Mouse (Mus musculus): Measurements from ENCODE around the gene Mbnl2. TPM values are rescaled to one million over a fixed set of nuclear protein-coding genes. Genes with fewer than 3 reads are reported as not detected.
A peak's percentile ranks its signal among the peaks of the same experiment; 100 is the strongest.

Mbnl2 gene
- polyA plus RNA-seq, 1 experiment = 24.6 TPM

DNA sequence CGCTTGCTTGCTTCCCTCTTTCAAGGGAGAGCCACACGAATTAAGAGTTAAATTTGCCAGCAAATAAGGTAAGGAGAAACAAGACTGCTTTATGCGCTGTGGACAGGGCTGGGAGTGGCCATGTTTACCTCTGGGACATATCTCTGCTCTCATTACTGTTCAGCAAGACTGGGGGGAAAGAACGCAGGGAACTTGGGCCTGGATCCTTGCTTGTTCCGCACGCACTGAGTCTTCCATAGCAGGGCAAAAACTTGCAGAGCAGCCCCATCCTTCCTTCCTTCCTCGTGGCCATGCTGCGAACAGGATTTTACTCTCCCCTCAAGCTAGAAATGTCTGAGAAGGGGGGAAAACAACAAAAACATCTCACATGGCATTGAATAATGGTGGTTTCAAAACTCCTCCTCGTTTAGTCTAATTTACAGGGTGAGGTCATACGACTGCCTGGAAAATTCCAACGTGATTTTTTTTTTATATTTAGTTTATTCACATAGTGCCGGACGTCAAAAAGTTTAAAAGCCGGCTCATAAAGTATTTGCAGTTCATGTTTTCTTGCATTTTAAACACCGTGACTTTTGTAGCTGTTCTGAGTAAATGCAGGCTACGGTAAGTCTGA lies 21.8 kb downstream of the Mbnl2 start:
- TF ChIP-seq POLR2A (IDR thresholded peaks at IDR 0.05; ENCODE audit: borderline replicate concordance, control insufficient read depth, low read depth, low read length) = no peak
- TF ChIP-seq CTCF (IDR thresholded peaks at IDR 0.05; ENCODE audit: control insufficient read depth, insufficient read depth, low read length) = no peak
- Histone ChIP-seq H3K27ac (ENCODE audit: control insufficient read depth, insufficient read depth, low read depth, low read length, poor library complexity) (no peak overlapping the region), H3K4me1 (ENCODE audit: control insufficient read depth, insufficient read depth, low read length) (peaks cover 1% of the 10 kb centered on the region; the same call in 1 of the 2 replicates), H3K4me3 (replicated peaks; ENCODE audit: control insufficient read depth, low read depth, low read length) (no peak overlapping the region)
- WGBS = 65% methylated on average over 16 of the region's 16 CpGs

DNA sequence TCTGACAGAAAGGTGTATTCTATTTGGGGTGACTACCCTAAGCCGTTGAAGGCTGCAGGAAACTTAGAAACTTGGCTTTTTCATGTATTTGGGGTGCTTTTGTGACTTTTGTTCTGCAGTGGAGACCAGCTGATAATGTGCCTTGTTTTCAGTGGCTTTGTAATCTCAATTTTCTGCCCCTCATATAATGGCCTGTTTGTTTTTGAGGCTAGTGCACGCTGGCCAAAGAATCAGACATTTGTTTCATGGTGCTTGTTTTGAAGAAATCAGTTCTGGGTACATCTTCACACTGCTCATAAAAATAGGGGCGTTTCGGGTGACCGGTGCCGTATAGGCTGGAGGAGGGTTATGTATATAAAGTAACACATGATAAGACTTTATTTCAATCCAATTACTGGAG lies 22.4 kb downstream of the Mbnl2 start:
- peaks cover 1% of the 10 kb centered on the region; the same call in 1 of the 2 replicates for H3K4me1 ChIP-seq (ENCODE audit: control insufficient read depth, insufficient read depth, low read length)
- 82% methylated on average over 6 of the region's 6 CpGs for WGBS
- no peak overlapping the region for H3K27ac ChIP-seq (ENCODE audit: control insufficient read depth, insufficient read depth, low read depth, low read length, poor library complexity)
- H3K4me3 ChIP-seq (replicated peaks; ENCODE audit: control insufficient read depth, low read depth, low read length) = no peak overlapping the region
- TF ChIP-seq CTCF (IDR thresholded peaks at IDR 0.05; ENCODE audit: control insufficient read depth, insufficient read depth, low read length) (no peak), POLR2A (IDR thresholded peaks at IDR 0.05; ENCODE audit: borderline replicate concordance, control insufficient read depth, low read depth, low read length) (no peak)

DNA sequence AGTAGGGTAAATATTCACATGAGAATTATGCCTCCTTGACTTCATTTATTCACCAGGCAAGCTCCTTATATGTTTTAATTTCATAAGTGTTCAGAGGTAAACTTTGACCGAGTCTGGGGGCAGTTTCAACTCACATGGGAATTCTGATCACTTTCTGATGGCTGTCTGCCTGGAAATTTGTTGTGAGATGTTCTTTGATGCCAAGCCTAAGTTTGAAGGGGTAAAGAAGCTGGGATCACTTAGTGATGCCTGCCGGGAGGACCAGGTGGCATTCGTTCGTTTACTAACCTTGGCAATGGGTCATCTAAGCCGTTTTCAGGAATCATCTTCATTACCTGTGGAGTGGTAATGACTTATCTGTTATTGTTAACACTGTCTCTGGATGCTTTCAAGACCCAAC lies 23.0 kb downstream of the Mbnl2 start:
- 83% methylated on average over 5 of the region's 5 CpGs for WGBS
- H3K4me1 ChIP-seq (ENCODE audit: control insufficient read depth, insufficient read depth, low read length) = peaks cover 1% of the 10 kb centered on the region; the same call in 1 of the 2 replicates
- no peak overlapping the region for H3K4me3 ChIP-seq (replicated peaks; ENCODE audit: control insufficient read depth, low read depth, low read length)
- no peak for TF ChIP-seq CTCF (IDR thresholded peaks at IDR 0.05; ENCODE audit: control insufficient read depth, insufficient read depth, low read length)
- no peak for TF ChIP-seq POLR2A (IDR thresholded peaks at IDR 0.05; ENCODE audit: borderline replicate concordance, control insufficient read depth, low read depth, low read length)
- H3K27ac ChIP-seq (ENCODE audit: control insufficient read depth, insufficient read depth, low read depth, low read length, poor library complexity) = no peak overlapping the region

DNA sequence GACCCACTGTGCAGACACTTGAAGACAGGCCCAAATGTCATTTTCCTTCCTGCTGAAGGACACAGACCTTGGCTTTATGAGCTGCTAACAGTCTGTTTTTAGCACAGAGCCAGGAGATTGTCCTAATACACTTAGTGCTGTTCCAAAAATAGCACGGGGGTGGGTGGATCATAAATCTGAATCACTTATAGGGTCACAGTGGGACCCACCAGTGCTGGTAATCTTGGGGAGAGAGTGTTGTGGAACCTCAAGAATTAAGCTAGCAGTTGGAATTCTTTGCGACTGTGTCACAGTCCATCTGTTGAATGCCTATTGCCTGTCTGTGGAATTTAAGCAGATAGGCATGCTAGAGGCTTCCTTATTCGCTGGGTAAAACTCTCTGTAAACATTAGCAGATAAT lies 24.2 kb downstream of the Mbnl2 start:
- TF ChIP-seq POLR2A (IDR thresholded peaks at IDR 0.05; ENCODE audit: borderline replicate concordance, control insufficient read depth, low read depth, low read length) = no peak
- no peak for TF ChIP-seq CTCF (IDR thresholded peaks at IDR 0.05; ENCODE audit: control insufficient read depth, insufficient read depth, low read length)
- Histone ChIP-seq H3K27ac (ENCODE audit: control insufficient read depth, insufficient read depth, low read depth, low read length, poor library complexity) (no peak overlapping the region), H3K4me3 (replicated peaks; ENCODE audit: control insufficient read depth, low read depth, low read length) (no peak overlapping the region), H3K4me1 (ENCODE audit: control insufficient read depth, insufficient read depth, low read length) (peaks cover 1% of the 10 kb centered on the region; the same call in 1 of the 2 replicates)
- WGBS = 61% methylated on average over 3 of the region's 3 CpGs

DNA sequence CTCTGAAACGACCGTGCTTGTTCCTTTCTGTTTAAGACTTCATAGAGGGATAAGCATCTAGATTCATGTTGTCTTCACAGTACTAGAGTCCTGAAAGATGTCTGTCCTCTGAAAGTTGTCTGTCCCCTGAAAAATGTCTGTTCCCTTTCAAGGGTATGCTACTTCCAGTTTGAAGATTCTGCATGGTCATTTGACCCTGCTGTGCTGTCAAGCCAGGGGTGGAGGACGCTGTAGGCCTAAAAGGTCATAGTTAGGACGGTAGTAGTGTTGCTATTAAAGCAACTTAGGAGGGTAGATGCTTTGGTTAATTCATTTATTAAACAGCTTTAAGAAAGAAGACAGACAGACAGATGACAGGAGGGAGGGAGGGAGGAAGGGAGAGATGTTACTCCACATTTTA lies 24.7 kb downstream of the Mbnl2 start:
- WGBS = 62% methylated on average over 4 of the region's 4 CpGs
- H3K4me1 ChIP-seq (ENCODE audit: control insufficient read depth, insufficient read depth, low read length) = peaks cover 1% of the 10 kb centered on the region; the same call in 1 of the 2 replicates
- no peak overlapping the region for H3K4me3 ChIP-seq (replicated peaks; ENCODE audit: control insufficient read depth, low read depth, low read length)

DNA sequence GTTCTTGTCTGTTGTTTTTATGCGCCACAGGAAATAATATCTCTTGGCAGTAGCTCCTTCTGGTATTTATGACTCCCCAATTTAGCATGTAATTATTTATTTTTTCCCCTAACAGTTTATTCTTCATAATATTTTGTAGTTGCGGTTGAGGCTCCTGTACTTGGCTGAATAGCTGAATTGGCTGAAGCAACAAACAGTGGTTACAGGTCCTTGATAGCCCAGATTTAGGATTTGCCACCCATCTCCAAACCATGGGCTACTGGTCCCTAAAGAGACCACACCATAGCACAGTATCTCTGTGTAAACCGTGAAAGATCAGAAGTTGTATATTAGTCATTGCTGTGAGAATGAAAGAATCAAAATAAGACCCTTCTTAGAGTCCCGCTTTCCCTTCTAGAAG lies 25.3 kb downstream of the Mbnl2 start:
- Histone ChIP-seq H3K27ac (ENCODE audit: control insufficient read depth, insufficient read depth, low read depth, low read length, poor library complexity) (no peak overlapping the region), H3K4me1 (ENCODE audit: control insufficient read depth, insufficient read depth, low read length) (peaks cover 1% of the 10 kb centered on the region; the same call in 1 of the 2 replicates), H3K4me3 (replicated peaks; ENCODE audit: control insufficient read depth, low read depth, low read length) (no peak overlapping the region)
- WGBS = 86% methylated on average over 4 of the region's 4 CpGs
- TF ChIP-seq CTCF (IDR thresholded peaks at IDR 0.05; ENCODE audit: control insufficient read depth, insufficient read depth, low read length) = no peak
- no peak for TF ChIP-seq POLR2A (IDR thresholded peaks at IDR 0.05; ENCODE audit: borderline replicate concordance, control insufficient read depth, low read depth, low read length)

More for the DNA sequence above, 24.7 kb downstream of the Mbnl2 start:
- no peak for TF ChIP-seq CTCF (IDR thresholded peaks at IDR 0.05; ENCODE audit: control insufficient read depth, insufficient read depth, low read length)
- no peak for TF ChIP-seq POLR2A (IDR thresholded peaks at IDR 0.05; ENCODE audit: borderline replicate concordance, control insufficient read depth, low read depth, low read length)
- H3K27ac ChIP-seq (ENCODE audit: control insufficient read depth, insufficient read depth, low read depth, low read length, poor library complexity) = no peak overlapping the region

DNA sequence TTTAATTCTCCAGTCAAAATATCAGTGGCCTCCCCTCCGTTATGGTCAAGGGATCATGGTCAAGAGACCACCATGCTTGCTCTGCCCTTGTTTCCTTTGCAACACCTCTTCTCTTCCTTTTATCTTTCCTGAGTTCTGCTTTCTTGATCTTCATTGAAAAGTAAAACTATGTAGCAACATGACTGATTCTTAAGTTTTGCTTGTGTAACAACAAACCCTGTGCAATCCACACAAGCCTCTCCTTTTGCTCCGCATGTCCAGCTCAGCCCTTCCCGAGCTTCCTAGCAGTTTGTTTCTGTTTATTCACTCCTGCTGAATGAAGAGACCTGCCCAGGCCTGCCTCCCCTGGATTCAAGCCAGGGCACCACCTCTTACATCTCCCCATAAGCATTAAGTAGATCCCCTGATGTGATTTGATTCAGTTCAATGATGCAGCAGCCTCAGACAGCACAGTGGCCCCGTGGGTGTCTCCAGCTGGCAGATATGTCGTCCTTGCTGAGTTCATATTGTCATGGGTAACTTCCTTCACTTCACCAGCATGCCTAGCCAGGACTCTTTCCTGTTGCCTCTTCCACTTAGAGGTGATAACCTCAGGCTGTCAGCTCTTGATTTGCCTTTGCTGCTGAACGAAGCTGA lies 27.6 kb downstream of the Mbnl2 start:
- no peak for TF ChIP-seq POLR2A (IDR thresholded peaks at IDR 0.05; ENCODE audit: borderline replicate concordance, control insufficient read depth, low read depth, low read length)
- TF ChIP-seq CTCF (IDR thresholded peaks at IDR 0.05; ENCODE audit: control insufficient read depth, insufficient read depth, low read length) = no peak
- H3K4me3 ChIP-seq (replicated peaks; ENCODE audit: control insufficient read depth, low read depth, low read length) = peak overlapping the region; percentile 12
- peak overlapping the region; percentile 65 for H3K27ac ChIP-seq (ENCODE audit: control insufficient read depth, insufficient read depth, low read depth, low read length, poor library complexity)
- no peaks in the 10 kb centered on the region; the same call in 1 of the 2 replicates for H3K4me1 ChIP-seq (ENCODE audit: control insufficient read depth, insufficient read depth, low read length)
- 22% methylated on average over 6 of the region's 6 CpGs for WGBS

DNA sequence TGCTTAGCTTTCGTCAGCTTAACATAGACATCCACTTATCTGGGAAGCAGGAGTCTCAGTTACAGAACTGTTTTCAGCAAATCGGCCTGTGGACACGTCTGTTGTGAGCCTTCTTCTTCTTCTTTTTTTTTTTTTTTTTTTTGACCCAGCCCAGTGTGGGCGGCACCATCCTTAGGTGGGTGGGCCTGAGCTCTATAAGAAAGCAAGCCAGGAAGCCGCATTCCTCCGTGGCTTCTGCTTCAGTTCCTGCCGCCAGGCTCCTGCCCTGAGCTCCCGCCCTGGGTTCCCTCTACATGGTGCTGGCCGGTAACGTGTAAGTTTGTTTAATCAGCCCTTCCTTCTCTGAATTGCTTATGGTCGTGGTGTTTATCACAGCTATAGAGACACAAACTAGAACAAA lies 30.8 kb downstream of the Mbnl2 start:
- TF ChIP-seq CTCF (IDR thresholded peaks at IDR 0.05; ENCODE audit: control insufficient read depth, insufficient read depth, low read length) = no peak
- no peak for TF ChIP-seq POLR2A (IDR thresholded peaks at IDR 0.05; ENCODE audit: borderline replicate concordance, control insufficient read depth, low read depth, low read length)
- H3K4me3 ChIP-seq (replicated peaks; ENCODE audit: control insufficient read depth, low read depth, low read length) = no peak overlapping the region
- no peak overlapping the region for H3K27ac ChIP-seq (ENCODE audit: control insufficient read depth, insufficient read depth, low read depth, low read length, poor library complexity)
- H3K4me1 ChIP-seq (ENCODE audit: control insufficient read depth, insufficient read depth, low read length) = peaks cover 2% of the 10 kb centered on the region
- 33% methylated on average over 11 of the region's 11 CpGs for WGBS
